Mouse (Mus musculus) heart, postnatal 25 days (tissue): ENCODE results near the gene Ncoa7. TPM values are rescaled to one million over a fixed set of nuclear protein-coding genes. Genes with fewer than 3 reads are reported as not detected.
A peak's percentile ranks its signal among the peaks of the same experiment; 100 is the strongest.

Experiments used
- DNase-seq: peaks from one replicate; pipeline ENCODE4 v3.0.0; 2022; ENCODE audit warnings: low spot score
- intact Hi-C: fragments of 180-260 bp; cut with DNase I; formaldehyde crosslinking; loops from one replicate; pipeline ENCODE4 v1.15.1; 2025
- total RNA-seq, 2 experiments: library from RNA; stranded (reverse); gene quantifications; 2 replicates each; pipeline ENCODE4 v1.2.3; 2021

Ncoa7 gene
- total RNA-seq, 2 experiments from 2014 or later: 4.2 to 5.3 TPM

DNA sequence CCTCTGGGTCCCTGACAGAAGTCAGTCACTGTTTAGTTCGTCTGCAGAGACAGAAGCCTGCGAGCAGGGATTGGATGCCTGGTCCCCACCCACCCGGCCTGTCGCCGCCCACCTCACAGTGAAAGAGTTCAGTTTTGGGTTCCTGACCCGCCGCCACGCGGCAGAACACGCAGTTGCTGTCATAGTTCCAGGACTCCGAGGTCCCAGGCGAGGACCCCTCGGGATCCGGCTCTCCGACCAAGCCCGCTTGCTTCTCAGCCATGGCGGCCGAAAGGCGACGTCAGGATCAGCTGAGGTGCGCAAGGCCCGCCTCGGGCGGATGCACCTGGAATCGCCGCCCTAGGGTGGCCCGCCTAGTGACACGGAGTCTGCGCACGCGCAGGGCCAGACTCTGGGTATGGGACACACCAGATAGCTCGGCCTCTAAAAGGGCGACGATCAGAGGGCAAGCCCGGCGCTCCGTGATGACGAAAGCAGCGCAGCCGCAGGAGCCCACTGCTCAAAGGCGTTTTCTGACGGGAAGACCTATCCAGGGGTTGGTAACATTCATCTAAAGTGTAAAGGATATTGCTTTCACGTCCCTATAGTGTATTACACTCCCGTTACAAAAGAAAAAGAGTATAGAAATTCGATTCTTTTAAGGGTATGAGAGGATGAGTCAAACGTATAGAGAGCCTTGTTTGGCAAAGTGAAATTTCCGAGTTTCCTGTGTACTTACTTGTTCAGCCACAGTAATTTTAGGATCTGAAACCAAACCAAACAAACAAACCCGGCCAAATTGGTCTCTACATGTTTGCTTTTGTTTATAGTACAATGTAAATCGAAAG, 184.8 kb downstream of the Ncoa7 start:
- peak; percentile 98 for DNase-seq
- intact Hi-C loops: loop anchor here (5.0 kb wide), 1 partner anchor 184 kb away; the partner anchor contains the start of gene Ncoa7

DNA sequence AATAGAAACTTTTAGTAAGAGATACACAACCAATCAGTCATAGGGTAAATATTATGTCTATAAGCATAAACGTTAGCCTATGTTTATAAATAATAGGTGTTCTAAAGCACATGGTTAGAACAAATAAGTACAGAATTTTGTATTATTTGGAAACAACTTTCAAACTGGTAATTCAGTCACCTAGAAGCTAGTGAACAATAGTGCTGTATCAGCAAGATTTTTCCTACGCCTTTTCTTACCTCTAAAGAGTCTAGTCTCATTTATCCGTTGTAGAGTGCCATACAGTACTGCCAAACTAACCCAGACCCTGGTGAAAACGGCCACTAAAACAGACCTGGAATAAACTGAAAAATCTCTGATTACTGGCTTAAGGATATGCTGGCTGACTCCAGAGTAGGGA, 190.1 kb downstream of the Ncoa7 start:
- intact Hi-C loops: no loop called here
- no peak for DNase-seq

DNA sequence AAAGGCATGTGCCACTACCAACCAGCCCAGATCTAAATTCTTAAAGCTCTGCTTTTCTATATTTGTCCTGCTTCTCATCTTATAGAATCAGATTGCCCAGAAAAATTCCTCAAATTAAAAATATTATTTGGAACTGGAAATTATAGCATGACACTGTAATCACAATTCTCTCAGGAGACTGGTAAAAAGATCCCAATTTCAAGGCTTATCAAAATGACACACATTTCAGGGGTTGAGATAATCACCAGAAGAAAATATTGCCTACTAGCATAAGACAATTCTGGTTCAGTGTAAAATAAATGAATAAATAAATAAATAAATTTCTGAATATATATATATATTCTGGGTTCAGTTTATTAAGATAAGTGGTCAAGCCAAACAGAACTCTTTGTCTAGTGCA, 193.5 kb downstream of the Ncoa7 start:
- intact Hi-C loops: loop anchor here (10.0 kb wide), 1 partner anchor 695 kb away; no protein-coding TSS in a partner anchor
- DNase-seq: no peak

DNA sequence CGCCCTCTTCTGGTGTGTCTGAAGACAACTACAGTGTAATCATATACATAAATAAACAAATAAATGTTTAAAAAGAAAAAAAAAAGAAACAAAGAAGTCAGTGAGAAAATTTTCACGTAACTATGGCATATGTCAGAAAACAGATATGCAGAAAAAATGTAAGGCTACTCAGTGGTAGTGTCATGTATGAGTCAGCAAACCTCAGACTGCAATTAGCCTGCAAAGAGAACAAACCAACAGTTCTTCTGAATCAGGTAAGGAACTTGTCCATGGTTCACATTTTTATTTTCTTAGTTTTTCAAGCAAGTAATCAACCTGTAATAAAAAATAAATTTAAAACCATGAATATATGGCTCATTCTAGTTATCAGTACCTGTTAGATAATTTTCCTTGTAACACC, 195.0 kb downstream of the Ncoa7 start:
- intact Hi-C loops: loop anchor here (10.0 kb wide), 1 partner anchor 697 kb away; no protein-coding TSS in a partner anchor
- DNase-seq: no peak

DNA sequence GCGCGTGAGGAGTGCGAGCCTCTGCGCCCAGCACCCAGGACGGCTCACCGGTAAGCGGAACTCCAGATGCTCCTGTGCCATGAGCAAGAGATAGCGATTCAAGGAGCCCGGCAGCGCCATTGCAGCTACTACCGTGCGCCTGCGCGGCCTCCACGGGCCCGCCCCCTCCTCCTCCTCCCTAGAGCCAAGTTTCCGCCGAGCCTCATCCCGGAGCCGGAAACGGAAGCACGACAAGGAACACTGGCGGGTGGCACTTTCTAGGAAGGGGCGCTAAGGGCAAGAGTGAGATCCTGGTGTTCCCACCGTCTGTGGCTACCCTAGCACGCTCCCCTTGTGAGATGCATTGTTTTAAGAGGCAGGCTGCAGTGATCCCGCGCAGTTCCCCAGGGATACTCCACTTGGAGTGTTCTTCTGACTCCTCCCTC, 202.6 kb downstream of the Ncoa7 start, which contains the start of gene Trmt11:
Gene Trmt11 (minus strand): TSS at position 208 of the 425 bp plus-strand sequence.
- peak; percentile 83 for DNase-seq
- intact Hi-C loops: loop anchor here (1.0 to 10.0 kb wide), 3 partner anchors 17 to 704 kb away; partner anchors contain the start of gene Ncoa7

DNA sequence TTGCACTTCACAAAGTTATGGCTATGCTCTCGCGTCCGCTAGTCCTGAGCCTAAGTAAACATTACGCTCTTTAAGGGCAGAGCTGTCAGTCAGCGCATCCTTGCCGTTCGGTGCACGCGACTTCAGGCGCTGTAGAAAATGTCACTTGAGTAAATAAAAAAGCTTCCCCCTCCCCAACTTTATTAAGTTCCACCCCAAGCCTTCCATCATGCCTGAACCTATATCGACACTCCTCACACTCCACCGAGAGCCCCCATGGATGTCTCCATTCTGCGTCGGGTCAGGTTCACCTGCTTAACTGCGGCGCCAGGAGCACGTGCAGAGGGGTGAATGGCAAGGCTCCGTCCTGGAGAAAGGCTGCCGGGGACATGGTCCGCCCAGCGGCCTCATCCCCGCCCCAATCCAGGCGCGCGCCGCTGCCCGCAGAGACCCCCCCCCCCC, 203.0 kb downstream of the Ncoa7 start:
- no peak for DNase-seq
- intact Hi-C loops: loop anchor here (1.0 to 10.0 kb wide), 3 partner anchors 17 to 705 kb away; partner anchors contain the start of gene Ncoa7

DNA sequence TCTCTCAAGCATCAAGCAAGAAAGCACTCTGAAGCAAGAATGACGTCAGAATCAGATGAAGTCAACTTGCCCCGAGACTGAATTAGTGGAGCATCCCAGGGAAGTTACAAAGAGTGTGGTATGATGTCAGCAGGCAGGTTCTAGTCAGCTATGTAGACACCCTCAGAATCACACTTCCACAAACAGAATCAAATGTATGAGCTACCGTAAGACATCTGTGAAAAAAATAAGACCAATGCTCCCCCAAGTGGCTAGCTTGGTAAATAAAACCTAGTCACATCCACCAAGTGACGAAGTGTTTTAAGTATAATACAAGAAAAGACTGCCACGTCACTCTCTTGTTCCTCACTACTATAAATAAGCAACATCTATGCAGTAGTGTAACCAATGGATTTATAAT, 216.1 kb downstream of the Ncoa7 start:
- intact Hi-C loops: no loop called here
- no peak for DNase-seq

DNA sequence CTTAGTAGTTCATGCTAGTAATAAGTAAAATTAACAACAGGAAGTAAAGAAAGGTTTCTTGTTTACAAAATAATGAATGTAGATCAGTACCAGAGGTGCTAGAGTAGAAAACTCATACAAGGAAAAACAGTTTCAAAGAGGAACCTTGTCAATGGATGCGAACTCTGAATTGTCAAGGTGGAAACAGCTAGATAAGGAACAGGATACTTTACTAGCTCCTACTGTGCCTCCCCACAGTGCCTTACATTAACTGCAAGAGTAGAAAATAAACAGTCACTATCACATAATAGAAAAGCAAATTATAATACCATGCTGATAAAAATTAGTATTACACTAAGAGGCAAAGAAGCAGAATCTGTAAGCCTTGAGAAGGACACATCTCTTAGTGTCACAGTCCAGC, 217.4 kb downstream of the Ncoa7 start:
- DNase-seq: no peak
- intact Hi-C loops: no loop called here

Other genes starting within 250 kb of the Ncoa7 start
- gene Trmt11, start 202.6 kb downstream of the Ncoa7 start, total RNA-seq: 1 to 10 TPM; 3.8 to 5.4 TPM
- gene Hint3, start 173.7 kb downstream of the Ncoa7 start, total RNA-seq: 10 to 100 TPM; 72.9 to 77.9 TPM
- gene Hey2, start 39.5 kb upstream of the Ncoa7 start, total RNA-seq: 1 to 10 TPM; 5.9 to 6.4 TPM